Mouse (Mus musculus): ENCODE data around the gene Adamts7.

GRCm38 (mm10) chr9:90245206-90245605 is 82.3 kb downstream of the Adamts7 start:
- TF ChIP-seq POLR2A (IDR thresholded peaks at IDR 0.05; ENCODE audit: borderline replicate concordance, control insufficient read depth, low read depth, low read length) (no peak), CTCF (IDR thresholded peaks at IDR 0.05; ENCODE audit: control insufficient read depth, insufficient read depth, low read length) (no peak)
